Mouse (Mus musculus): ENCODE data around the gene Ankrd13d.
A peak's percentile ranks its signal among the peaks of the same experiment; 100 is the strongest.

Ankrd13d gene

DNA sequence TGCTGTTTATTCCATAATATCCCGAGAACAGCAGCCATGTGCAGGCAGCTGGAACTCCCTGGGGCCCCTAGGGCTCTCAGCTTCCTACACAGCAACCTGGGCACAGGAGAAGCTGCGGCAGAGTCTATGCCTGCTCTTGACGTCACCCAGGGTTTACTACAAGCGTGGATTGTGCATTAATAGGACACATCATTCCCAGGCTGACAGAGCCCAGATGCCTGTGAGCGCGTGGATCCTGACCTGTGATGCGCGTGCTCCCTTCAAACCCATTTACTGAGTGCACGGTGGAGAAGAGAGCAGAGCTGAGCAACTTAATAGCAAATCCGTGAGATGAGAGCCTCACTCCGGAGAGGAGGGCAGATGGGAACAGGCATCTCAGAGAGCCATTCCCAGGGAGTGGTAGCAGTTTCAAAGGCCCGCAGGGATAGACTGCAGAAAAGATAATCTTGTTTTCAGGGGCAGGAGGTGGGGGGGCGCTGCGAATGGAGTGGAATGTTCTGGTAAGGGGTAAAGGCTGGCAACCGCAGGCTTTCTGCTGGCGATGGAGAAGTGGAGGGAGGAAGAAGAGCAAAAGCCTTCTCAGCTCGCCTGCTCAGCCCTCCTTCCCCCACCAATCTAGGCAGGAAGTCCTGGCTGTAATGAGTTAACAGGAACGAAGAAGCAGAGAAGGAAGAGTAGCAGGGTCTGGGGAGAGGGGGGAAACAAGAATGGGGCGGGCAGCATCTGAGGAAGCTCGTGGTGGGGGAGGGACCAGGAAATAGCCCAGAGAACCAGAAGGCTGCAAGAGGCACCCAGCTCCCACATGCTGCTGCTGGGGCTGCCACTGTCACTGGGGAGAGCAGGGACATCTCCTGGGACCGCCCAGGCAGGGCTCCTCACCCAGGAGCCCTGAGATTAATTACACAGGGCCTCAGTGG is 19.1 kb upstream of the Ankrd13d start:
- DNase-seq (ENCODE audit: low read depth, low spot score) = no peak

DNA sequence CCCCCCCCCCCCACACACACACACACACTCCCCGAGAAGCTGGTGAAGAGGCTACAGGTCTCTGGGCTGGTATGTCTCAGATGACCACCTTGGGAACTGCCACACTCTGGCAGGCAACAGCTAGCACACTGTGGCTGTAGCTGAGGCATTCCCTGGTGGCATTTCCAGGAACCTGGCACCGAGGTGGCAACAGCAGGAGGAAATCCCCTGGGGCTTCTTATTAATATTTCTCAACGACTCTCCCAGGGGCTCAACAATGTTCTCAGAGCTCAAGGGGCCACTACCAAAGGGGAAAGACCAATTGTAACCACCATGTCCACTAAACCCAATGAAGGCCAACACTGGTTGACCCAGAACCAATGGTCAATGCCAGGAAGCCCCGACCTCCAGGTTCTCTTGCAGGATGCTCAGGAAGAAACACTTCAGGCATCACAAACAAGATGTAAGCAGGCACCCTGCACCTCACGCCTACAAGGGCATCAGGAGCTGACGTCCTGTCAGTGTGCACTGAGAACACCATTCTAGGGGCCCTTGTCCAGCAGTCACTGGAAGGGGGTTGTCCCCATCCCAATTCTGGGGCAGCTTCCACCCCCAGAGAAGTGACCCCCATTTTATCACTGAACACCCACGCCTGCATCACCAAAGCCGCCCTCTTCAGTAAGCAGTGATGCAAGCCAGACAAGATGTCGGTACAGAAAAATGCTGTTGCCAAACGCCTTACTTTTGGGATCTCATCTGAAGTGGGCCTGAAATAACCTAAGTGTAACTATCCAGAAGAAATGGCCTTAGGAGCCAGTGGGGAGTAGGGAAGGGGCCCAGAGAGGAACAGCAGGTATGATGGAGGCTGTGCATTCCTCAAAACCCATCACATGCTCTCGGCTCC is 18.2 kb upstream of the Ankrd13d start:
- DNase-seq (ENCODE audit: low read depth, low spot score) = no peak

DNA sequence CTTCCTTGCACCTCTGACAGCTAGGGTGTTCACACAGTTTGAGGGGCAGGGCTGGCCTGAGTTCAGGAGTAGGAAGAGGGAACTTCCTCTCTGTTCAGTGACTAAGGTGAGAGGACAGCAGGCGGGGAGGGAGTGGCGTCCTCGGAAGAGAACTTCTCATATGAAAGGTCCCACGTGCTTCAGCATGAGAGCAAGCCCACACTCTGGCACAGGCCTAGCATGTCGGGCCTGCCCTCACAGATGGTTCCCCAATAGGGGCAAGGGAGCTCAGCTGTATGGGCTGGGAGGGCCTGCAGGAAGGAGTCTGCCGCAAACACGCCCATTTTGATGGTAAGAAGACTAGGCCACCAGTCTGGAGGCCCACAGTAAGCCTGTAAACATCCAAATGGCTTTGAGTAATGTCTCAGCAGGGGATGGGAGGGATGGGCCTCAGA is 17.4 kb upstream of the Ankrd13d start:
- DNase-seq (ENCODE audit: low read depth, low spot score) = no peak

DNA sequence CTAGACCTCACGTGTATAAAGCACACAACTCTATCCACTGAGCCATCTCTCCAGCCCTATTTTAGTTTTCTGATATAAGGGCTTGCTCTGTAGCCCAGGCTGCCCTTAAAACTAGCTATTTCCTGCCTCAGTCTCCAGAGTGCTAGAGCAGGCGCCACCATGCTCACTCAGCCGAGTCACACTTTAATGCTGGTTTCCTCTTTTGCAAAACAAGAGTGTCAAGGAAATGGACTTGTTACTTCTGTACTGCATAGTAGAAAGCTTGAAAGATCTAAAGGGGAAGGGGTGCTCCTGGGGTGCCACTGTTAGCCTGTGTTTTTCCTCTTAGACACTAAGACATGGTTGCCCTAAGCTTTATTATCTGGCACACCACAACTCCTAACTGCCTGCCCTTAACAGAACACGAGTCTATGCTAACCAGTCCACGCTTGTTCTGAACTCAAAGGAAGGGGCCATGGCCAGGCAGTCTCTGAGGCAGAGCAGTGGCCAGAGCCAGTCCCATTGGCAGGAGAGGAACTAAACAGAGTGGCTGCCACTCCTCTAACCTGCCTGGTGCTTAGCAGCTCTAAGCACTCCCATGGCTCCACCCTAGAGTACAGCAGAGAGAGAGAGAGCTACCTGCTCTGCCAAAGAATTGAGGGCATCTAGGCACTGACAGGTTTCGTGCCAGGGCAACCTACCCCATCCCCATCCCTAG is 16.8 kb upstream of the Ankrd13d start:
- no peak for DNase-seq (ENCODE audit: low read depth, low spot score)

DNA sequence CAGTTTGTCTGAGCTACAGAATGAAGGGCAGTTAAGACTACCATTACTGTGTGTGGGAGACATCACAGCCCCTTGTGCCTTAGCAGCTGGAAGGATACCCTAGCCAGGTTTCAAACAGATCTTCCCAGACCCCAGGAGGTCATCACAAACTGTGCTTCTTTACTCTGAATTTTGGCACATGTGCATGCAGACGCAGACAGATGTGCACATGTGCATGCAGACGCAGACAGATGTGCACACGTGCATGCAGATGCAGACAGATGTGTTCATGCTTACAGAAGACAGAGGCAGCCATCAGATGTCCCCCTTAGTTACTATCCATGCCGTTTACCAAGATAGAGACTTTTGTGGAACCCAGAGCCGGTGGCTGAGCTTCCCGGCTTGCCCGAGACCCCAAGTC is 16.2 kb upstream of the Ankrd13d start:
- no peak for DNase-seq (ENCODE audit: low read depth, low spot score)

DNA sequence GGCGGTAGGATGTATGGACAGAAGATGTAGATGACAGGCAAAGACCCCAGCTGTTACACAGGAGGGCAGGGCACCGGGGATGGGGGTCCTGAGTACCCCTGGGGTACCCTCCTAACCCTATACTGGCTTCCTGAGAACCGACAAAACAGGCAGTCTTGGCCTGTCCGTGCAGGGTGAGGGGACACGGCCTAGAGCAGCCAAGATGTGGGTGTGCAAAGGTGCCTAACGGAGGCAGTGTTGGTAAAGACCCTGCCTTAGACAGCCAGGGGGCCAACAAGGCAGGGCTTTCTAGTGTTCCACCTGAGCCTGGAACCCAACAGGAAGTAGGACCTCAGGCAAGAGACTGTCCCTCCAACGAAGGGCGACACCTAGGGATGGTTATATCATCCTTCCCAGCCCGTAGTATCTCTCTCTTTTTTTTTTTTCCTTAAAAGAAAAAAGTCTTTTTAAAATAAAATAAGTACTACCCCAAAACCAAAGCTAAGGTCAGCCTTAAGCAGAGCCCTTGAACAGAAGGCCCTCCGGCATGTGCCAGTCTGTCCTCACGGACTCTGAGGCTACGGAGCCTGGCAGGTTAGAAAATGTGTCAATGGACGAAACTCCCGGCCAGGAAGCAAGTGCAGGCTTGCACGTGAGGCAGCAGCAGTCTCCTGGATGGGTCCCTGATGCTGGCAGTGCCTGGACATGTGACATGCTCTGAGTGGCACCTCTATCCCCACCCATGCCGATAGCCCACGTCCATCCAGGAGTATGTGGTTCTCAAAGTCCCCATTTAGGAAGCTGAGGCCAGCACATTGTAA is 15.6 kb upstream of the Ankrd13d start:
- no peak for DNase-seq (ENCODE audit: low read depth, low spot score)

DNA sequence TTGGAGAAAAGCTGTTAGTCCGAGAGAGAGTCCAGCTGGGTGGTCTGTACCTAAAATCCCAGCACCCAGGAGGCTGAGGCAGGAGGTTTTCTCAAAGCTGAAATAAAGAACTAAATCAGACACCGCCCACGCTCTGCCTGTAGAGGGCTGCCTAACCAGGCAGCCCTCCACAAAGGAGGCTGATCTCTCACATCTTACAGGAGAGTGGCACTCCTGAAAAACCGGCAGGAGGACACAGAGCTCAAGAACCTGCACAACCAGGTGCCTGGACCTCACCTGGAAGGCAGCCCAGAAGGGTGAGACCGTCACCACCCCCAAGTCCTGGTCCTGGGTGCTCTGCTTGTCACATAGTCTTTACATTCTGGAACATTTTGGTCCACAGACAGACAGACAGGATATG is 14.9 kb upstream of the Ankrd13d start:
- DNase-seq (ENCODE audit: low read depth, low spot score) = no peak

DNA sequence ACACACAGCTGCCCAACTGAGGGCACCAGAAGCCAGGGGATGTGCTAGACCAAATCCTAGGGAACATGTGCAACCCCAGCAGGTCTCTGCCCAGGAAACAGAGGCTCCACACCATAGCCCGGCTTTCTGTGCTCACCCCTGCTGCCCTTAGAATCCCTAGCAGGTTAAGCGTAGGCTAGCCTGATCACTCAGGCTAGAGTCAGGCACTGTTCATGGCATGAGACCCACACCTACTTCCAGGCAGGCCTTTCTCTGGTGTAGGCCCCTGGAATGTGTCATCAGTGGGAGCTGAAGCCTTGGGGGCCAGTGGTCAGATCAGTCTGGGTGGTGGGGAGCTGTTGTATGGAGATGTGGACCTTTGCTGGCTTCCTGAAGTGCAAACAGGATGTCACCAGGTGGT is 13.7 kb upstream of the Ankrd13d start:
- DNase-seq (ENCODE audit: low read depth, low spot score) = no peak

DNA sequence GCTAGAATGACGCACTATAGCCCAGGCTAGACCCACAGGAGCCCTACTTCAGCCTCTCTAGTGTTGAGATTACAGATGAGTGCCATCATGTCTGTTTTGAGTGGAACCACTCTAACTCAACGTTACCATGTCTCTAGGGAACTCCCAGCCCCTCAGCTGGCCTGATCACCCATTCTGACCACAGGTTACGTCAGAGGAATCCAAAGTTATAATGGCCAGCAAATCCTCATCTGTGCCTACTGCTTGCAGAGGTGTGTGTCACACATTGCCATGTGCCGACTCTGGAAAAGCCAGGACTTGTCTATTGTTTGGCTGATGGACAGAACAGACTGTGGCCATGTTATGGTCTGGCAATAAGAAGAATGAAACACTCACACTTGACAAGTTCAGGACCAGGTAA is 12.5 kb upstream of the Ankrd13d start:
- DNase-seq (ENCODE audit: low read depth, low spot score) = no peak

DNA sequence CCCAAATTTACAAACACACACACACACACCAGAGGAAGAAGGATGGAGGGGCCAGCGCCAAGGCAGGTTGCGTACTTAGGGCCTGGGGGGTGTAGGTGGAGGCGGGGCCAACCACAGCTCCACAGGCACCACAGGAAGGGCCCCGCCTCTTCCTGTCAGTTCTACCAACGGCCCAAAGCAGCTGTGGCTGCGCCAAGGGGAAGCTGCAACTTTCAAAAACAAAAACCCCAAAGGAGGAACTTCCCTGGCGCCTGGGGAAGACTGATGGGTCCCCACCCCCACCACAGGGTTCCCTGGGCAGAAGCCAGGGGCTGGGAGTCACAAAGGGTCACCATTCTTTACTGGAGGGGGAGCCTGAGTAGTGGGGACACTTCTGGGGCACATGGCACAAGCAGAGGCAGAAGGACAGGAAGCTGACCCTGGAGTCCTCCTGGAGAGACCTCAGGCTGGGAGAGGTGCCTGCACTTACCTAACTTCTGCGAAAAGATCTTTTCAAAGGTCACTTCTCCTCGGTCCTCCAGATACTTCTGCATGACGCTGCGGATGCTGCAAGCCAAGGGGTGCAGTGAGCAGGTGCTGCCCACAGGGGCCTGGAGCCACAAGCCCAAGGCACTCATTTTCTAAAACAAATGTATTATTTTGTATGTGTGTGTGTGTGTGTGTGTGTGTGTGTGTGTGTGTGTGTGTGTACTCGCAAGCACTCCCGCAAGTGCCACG is 11.6 kb upstream of the Ankrd13d start:
- DNase-seq (ENCODE audit: low read depth, low spot score) = no peak

DNA sequence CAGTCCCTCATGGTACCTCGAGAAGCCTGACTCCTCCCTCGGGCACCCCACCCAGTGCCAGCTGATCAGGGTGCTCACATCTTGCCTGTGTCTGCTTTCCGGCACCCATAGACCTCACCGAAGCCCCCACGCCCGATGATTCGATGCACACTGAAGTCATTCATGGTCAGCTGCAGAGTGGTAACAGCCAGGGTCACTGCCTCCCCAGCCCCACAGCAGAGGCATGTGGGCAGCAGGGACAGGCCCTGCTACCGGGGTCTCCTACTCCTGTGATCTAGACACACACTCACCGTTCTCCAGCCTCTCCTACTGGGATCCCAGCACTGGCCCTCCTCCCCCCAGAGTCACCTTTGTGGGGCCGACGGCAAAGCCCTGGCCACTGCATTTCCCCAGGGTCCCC is 8.2 kb upstream of the Ankrd13d start:
- no peak for DNase-seq (ENCODE audit: low read depth, low spot score)

DNA sequence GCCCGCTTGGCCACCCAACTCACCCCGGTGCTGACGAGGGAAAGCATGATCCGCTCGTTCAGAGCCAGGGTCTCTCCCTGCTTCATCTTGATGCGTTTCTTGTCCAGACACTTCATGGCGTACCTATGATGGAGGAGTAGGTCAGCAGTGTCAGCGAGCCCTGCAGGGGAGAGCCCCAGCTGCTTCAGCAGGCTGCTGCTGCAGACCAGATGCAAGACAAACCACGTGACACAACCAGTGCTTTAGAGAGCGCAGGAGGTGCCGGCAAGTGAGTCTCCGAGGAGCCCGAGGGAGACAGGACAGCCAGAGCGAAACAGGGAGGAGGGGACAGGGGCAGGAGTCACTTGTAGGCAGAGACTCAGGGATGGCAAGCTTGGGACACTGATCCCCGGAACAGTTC is 7.8 kb upstream of the Ankrd13d start:
- DNase-seq (ENCODE audit: low read depth, low spot score) = no peak

DNA sequence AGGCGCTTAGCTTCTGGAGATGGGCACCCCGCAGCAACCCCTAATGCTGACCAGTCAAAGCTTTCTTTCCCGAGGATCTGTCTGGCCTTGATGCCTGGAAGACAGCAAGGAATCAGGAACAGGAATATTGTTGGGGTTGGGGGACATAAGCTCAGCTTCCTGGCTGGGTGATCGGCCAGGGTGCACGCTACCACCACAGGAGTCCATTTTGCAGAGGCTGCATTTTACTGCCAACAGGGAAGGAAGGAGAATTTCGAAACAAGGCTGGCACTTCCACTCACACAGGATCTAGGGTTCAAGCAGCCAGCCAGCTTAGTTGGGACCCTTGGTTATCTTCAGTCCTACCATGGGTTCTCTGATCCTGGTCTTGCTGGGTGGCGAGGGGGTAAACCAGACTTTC is 716 bp upstream of the Ankrd13d start:
- no peak for DNase-seq (ENCODE audit: low read depth, low spot score)

DNA sequence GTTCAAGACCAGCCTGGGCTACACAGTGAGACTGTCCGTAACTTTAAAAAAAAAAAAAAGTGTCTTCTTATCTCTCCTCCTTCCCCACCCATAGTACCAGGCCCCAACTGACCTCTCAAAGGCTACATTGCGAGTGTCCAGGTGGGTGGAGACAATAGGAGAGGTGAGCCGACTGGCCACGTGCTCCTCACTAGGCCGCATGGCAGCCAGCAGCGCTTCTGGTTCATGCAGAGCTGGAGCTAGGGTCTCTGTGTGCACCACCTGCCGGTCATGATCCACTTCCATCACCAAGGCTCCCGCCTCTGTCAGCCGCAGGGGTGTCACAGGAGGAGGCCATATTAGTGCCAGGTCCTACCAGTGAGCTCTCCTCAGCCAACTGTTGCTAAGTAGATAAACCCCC is 2.5 kb downstream of the Ankrd13d start:
- no peak for DNase-seq (ENCODE audit: low read depth, low spot score)

DNA sequence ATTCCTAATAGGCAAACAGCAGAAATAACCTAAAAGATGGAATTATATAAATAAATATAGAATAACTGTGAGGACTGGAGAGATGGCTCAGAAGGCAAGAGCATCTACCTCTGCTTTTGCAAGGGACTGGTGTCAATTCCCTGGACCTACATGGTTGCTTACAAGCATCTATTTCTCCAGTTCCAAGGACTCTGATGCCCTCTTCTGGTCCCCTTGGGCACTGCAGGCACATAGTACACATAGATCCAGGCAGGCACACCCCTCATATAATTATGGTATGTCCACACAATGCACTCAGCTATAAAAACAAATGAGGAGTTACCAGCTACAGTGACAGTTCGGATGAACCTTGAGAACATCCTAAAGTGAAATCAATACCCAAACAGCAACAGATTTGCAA is 3.5 kb downstream of the Ankrd13d start:
- DNase-seq (ENCODE audit: low read depth, low spot score) = no peak

DNA sequence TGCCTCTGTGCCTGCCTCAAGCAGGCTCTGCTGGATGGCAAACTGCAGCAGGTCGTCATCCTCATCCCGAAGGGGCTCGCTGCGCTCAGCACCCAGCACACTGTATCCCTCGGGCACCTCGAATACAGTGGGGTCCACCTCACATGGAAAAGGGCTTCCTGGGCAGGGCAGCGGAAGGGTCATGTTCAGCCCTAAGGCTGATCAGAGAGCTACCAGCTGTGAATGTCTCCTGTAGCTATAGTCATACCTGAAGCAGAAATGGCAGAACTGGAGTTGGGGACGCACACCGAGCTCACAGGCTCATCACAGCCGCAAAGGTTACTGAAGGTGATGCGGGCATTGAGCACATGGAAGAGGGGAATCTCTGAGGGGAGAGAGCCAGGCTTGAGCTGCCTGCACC is 12.0 kb downstream of the Ankrd13d start:
- DNase-seq (ENCODE audit: low read depth, low spot score) = no peak

DNA sequence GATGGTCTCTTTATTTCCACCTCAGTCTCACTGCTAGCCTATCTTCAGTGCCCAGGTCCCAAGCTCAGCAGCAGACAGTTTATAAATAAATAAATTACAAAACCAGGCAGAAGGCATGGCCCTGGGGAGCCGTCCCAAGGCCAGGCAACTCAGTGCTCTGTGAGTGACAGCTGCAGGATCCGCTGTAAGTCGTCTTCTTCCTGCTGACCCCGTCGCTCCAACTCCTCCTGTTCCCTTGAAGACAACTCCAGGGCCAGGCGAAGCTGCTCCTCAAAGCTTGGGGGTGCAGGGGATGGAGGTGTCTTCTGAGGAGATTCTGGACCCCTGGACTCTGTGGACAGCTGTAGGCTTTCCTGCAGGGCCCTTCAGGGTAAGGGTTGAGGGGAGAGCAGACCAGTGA is 12.8 kb downstream of the Ankrd13d start:
- DNase-seq (ENCODE audit: low read depth, low spot score) = no peak

DNA sequence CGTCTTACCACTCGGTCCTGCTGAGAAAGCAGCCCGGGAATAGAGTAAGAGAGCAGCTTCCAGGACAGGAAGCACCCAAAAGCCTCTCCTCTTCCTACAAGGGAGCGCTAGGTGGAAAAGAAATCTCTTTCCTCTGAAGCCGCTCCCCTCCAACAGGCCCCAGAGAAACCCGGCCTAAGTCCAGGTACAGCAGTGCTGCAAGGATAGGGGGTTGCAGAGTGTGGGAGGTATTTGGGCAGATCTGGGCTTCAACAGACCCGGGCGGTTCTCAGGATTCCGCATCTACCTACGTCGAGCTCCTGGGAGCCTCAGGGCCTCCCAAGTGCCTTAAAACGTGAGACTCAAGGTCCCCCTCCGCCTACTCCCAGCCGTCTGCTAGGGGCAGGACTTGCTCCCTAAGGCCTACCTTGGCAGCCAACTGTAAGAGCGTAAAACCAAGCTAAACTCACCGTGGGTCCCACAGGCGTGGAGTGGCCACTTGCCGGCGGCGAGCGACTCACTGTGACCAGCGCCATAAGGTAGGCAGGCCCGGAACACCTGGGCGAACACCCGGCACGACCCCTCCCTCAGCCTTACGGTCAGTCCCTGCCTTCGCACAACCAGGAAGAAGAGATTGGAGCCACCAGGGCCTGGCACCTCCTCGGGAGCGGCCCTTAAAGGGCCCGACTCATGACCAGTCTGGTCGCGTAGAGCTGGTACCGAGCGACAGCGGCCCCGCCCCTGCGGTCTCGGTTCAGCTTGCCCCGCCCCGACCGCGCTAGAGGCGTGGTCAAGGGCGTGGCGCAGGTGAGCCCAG is 14.2 kb downstream of the Ankrd13d start, which contains the start of gene Ssh3:
TSS of gene Ssh3 (minus strand) at position 615 of the 796 bp plus-strand sequence.
- peak; percentile 23 for DNase-seq (ENCODE audit: low read depth, low spot score)

DNA sequence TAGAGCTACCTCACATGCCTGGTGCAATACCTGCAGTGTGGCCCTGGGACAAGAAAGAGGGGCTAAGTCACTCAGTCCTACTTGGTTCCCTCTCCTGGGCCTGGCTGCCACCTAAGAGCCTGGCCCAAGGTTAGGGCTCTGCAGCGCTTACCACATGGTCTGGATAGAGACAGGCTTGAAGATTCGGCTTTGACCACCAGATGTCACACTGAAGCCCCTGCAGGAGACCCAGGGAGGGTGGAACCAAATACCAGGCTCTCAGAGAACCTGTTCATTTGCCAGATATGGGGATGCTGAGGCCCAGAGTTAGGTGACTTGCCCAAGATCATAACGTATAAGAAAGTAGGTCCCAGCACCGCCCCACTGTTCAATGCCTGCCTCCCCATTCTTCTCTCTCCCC is 17.0 kb downstream of the Ankrd13d start:
- DNase-seq (ENCODE audit: low read depth, low spot score) = no peak

Data from retina, postnatal 7 days (tissue).